ENCODE assay signal across 17 mouse cellular contexts in genomic region chr12:29873281-29873772, GRCm38 (mm10).
DNase-seq lines count a peak whose midpoint lies in the region; ATAC-seq and TF ChIP-seq lines count a peak whose summit lies in the region.
"Had no signal": no experiment of that assay in that cellular context is flagged by ENCODE, and none has a peak within 500 bp of the region (broad histone marks: within the 10 kb centered on the region; RNA-seq: fewer than 3 reads in every experiment).

No protein-coding gene starts in this region.

- H3K36me3 ChIP-seq in heart, embryonic 11.5 days (ENCODE audit: control insufficient read depth, insufficient read depth, low read length), result no peaks in the 10 kb centered on the region
- peaks cover 27% of the 10 kb centered on the region for H3K36me3 ChIP-seq in neural tube, embryonic 13.5 days
- no peaks in the 10 kb centered on the region; the same call in 1 of the 2 replicates for H3K36me3 ChIP-seq in hindbrain, postnatal 0 days (ENCODE audit: insufficient read depth, low read length)
- H3K36me3 ChIP-seq: embryonic facial prominence, embryonic 15.5 days had no signal

- H3K9me3 ChIP-seq in heart, embryonic 11.5 days (replicated peaks; ENCODE audit: control insufficient read depth, low read length), result no peaks in the 10 kb centered on the region
- no peaks in the 10 kb centered on the region for H3K9me3 ChIP-seq in neural tube, embryonic 13.5 days
- H3K9me3 ChIP-seq in hindbrain, postnatal 0 days (ENCODE audit: low read length), result no peaks in the 10 kb centered on the region
- H3K9me3 ChIP-seq: embryonic facial prominence, embryonic 15.5 days had no signal

- no peaks in the 10 kb centered on the region for H3K27me3 ChIP-seq in heart, embryonic 11.5 days (ENCODE audit: control insufficient read depth, insufficient read depth, low read length)
- no peaks in the 10 kb centered on the region for H3K27me3 ChIP-seq in neural tube, embryonic 13.5 days
- no peaks in the 10 kb centered on the region for H3K27me3 ChIP-seq in hindbrain, postnatal 0 days (ENCODE audit: insufficient read depth, low read length)
- H3K27me3 ChIP-seq: embryonic facial prominence, embryonic 15.5 days had no signal

- peaks cover 7% of the 10 kb centered on the region; the same call in 1 of the 2 replicates for H3K4me1 ChIP-seq in heart, embryonic 11.5 days (ENCODE audit: control insufficient read depth, insufficient read depth, low read length)
- peaks cover 39% of the 10 kb centered on the region for H3K4me1 ChIP-seq in neural tube, embryonic 13.5 days (replicated peaks)
- H3K4me1 ChIP-seq in hindbrain, postnatal 0 days (ENCODE audit: insufficient read depth, low read length), result peaks cover 20% of the 10 kb centered on the region
- peaks cover 23% of the 10 kb centered on the region for H3K4me1 ChIP-seq in olfactory bulb, adult 2 months (ENCODE audit: control insufficient read depth, insufficient read depth, low read length)

- ATAC-seq in heart, embryonic 11.5 days (replicated peaks; ENCODE audit: insufficient number of reproducible peaks, low FRiP score, low TSS enrichment), result no peak
- ATAC-seq in neural tube, embryonic 13.5 days (ENCODE audit: low read depth), result no peak
- no peak for ATAC-seq in hindbrain, postnatal 0 days
- ATAC-seq: intestine, postnatal 0 days had no signal

- no peak overlapping the region for H3K9ac ChIP-seq in heart, embryonic 11.5 days (ENCODE audit: low read depth, low read length)
- no peak overlapping the region; the same call in 1 of the 2 replicates for H3K9ac ChIP-seq in neural tube, embryonic 13.5 days
- H3K9ac ChIP-seq in hindbrain, postnatal 0 days (replicated peaks; ENCODE audit: low read length), result no peak overlapping the region
- H3K9ac ChIP-seq: embryonic facial prominence, embryonic 15.5 days had no signal

- DNase-seq in heart, adult 11 months, result peak; percentile 91
- DNase-seq in neural tube, embryonic 10.5 days (ENCODE audit: extremely low spot score, low spot score), result no peak
- no peak for DNase-seq in hindbrain, postnatal 0 days (ENCODE audit: low spot score)
- no peak for DNase-seq in frontal cortex, postnatal 10 days (ENCODE audit: low spot score in 2 of 2)
- DNase-seq in layer of hippocampus, postnatal 14 days (ENCODE audit: low spot score in 2 of 2), result no peak
- DNase-seq: B cell, adult 2 months; gastrocnemius, postnatal 36 days; kidney, postnatal 14 days; layer of hippocampus, adult 9-11 months; left cerebral cortex, postnatal 4 days; right cerebral cortex, adult 18-20 months had no signal

- TF ChIP-seq POLR2A in olfactory bulb, adult 2 months (IDR thresholded peaks at IDR 0.05; ENCODE audit: insufficient read depth, low read depth, low read length), result no peak

- H3K4me2 ChIP-seq in heart, embryonic 11.5 days, result no peak overlapping the region
- no peak overlapping the region for H3K4me2 ChIP-seq in neural tube, embryonic 13.5 days
- no peak overlapping the region for H3K4me2 ChIP-seq in hindbrain, postnatal 0 days (ENCODE audit: low read depth, low read length)
- H3K4me2 ChIP-seq: embryonic facial prominence, embryonic 15.5 days; liver, embryonic 11.5 days had no signal

- no peak overlapping the region for H3K4me3 ChIP-seq in heart, embryonic 11.5 days (ENCODE audit: low read depth, low read length)
- H3K4me3 ChIP-seq in neural tube, embryonic 13.5 days, result no peak overlapping the region
- no peak overlapping the region for H3K4me3 ChIP-seq in hindbrain, postnatal 0 days (ENCODE audit: low read length)
- H3K4me3 ChIP-seq in olfactory bulb, adult 2 months (ENCODE audit: insufficient read depth, low read depth, low read length), result no peak overlapping the region
- H3K4me3 ChIP-seq: embryonic facial prominence, embryonic 15.5 days had no signal

- TF ChIP-seq CTCF in hindbrain, postnatal 0 days (IDR thresholded peaks at IDR 0.05; ENCODE audit: low read depth), result no peak
- no peak for TF ChIP-seq CTCF in olfactory bulb, adult 2 months (IDR thresholded peaks at IDR 0.05; ENCODE audit: insufficient read depth, low read depth, low read length)

- WGBS in heart, embryonic 11.5 days (ENCODE audit: insufficient replicate concordance), result 50% methylated on average over 1 of the region's 1 CpGs
- 56% methylated on average over 1 of the region's 1 CpGs for WGBS in neural tube, embryonic 13.5 days
- WGBS in hindbrain, postnatal 0 days, result 61% methylated on average over 1 of the region's 1 CpGs
- 69% methylated on average over 1 of the region's 1 CpGs for WGBS in olfactory bulb, adult 2 months

- H3K27ac ChIP-seq in heart, embryonic 11.5 days (ENCODE audit: low read depth, low read length), result no peak overlapping the region
- peak overlapping the region; percentile 94 for H3K27ac ChIP-seq in neural tube, embryonic 13.5 days (replicated peaks)
- H3K27ac ChIP-seq in hindbrain, postnatal 0 days, result peak overlapping the region; percentile 92
- peak overlapping the region; percentile 95 for H3K27ac ChIP-seq in olfactory bulb, adult 2 months (ENCODE audit: insufficient read depth, low read depth, low read length)
- H3K27ac ChIP-seq: embryonic facial prominence, embryonic 15.5 days had no signal
